Mouse (Mus musculus) liver (tissue): ENCODE data around the gene Ptprt.

ENCODE experiments used
- DNase-seq: peaks from one replicate; pipeline ENCODE4 v3.0.0-alpha.2; 2020; ENCODE audit warnings: mixed read lengths

Gene Ptprt

DNA sequence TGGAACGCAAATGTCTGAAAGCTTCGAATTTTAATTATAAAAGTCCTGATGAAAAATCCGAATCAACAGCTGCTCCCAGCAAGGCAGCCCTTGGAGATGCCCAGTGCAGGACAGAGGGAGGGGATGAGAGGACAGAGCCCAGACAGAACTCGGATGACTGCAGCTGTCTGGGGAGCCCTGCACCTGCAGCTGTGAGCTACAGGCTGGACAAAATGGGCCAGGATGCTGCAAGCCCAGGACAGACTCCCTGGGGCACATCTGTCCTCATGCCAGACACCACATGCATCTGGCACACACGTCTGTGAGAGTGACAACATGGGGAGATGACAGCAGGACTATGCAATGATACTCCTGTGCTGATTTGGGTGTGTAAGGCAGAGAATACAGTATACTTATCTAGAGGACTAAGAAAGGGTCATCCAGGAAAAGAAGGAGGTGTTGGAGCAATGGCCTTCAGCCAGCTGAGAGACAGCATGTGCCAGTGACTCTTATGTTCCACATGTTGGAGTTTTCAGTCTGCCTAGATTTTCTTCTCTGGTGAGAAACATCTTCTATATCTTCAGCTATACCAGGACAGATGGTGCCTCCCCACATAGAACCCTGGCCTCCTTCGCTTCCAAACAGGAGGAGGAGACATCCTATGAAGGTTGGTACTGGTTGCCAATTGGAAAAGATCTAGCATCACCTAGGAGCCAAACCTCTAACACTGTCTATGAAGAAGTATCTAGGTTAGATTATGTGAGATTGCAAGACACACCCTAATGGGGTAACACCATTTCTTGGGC is 259.4 kb downstream of the Ptprt start:
- DNase-seq, result no peak

DNA sequence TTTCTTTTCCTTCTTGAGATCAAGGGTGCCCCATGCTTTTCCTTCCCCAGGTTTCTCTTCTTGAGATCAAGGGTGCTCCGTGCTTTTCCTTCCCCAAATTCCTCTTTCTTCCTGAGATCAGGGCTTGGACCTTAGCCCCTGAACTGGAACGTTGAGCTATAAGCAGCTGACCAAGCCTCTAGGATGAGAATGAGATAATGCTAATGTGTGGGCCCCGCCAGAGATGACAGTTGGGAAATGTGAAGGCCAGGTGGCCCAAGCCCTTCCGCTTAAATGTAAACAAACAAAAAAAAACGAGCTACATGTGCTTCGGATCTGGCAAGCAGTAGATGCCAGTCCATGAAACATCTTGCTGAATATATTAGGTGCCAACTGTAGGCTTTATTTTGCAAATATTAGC is 266.3 kb downstream of the Ptprt start:
- no peak for DNase-seq

DNA sequence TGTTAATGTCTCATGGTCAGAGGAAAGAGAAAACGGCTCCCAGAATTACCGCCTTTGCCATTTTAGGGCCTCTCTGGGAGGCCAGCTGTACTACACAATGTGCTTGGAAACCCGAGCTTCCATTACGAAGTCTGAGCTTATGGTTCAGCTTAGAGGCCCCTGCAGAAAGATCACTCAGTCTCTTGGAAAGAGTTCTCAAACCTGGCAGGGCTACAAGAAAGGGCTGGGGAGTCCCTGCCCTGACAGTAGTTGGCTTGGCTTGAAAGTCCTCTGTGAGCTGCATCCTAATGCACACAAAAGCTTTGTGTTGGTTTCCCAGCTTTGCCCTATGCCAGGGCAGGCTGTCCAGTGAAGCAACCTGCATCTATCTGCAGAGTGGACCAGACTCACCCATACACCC is 269.1 kb downstream of the Ptprt start:
- no peak for DNase-seq

DNA sequence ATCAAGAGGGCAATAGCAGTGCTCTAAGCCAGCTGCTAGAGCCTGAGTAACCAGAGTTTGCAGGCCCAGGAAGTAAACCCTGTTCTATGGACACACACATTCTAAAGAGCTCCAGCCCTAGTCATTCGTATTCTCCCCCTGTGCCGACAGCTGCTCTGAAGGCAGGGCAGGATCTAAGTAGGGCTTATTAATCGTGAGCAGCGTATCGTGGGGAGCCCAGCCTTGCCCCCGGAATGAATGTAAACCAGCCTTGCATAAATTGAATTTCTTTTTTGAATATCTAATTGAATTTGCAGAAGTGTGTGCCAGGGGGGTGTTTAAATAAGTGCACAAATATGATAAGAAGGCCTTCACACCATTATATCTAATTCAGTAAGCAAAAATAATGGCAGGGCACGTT is 283.6 kb downstream of the Ptprt start:
- DNase-seq, result no peak

DNA sequence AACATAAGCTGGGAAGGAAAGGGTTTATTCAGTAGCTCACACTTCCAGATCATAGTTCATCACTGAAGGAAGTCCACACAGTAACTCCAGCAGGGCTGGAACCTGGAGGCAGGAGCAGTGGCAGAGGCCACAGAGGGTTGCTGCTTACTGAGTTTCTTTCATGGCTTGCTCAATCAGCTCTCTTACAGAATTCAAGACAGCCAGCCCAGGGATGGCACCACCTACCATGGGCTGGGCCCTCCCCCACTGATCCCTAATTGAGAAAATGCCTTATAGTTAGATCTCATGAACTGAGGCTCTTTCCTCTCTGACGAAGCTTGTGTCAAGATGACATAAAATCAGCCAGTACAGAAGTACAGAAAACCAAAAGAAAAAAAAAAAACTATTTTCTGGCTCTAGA is 311.9 kb downstream of the Ptprt start:
- DNase-seq, result no peak

DNA sequence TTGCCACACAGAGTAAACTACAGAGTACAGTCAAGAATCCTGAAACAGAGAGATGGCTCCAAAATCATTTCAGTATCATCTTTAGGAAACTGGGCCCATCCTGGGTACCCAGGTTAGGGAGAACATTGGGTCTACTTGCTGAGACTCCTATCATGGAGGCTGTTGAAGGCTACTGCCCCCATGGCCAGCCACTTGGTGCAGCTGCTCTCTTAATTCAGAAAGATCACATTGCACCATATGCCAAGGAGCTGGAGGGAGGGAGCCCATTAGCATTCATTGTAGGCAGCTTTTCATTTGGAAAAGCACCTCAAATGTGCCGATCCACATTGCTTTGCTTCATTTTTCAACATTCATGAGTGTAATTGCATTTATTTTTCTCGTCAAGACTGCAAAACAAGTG is 319.1 kb downstream of the Ptprt start:
- DNase-seq, result no peak

DNA sequence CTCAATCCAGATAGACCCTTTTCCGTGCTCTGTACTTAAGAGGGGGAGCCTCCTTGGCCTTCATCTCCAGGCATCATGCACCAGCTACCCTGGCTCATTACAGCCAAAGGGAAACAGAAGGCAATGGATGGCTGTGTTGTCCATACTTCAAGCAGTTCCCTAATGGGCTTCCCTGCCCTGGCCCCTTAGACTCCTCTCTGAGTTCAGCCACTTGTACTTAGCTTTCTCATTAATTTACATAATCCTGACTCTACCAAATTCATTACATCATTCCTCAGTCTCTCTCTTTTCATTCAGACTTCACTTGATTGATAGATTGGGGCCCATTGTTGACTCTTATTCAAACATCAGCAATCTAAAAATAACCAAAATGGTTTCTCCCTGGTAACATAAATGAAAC is 320.7 kb downstream of the Ptprt start:
- no peak for DNase-seq

DNA sequence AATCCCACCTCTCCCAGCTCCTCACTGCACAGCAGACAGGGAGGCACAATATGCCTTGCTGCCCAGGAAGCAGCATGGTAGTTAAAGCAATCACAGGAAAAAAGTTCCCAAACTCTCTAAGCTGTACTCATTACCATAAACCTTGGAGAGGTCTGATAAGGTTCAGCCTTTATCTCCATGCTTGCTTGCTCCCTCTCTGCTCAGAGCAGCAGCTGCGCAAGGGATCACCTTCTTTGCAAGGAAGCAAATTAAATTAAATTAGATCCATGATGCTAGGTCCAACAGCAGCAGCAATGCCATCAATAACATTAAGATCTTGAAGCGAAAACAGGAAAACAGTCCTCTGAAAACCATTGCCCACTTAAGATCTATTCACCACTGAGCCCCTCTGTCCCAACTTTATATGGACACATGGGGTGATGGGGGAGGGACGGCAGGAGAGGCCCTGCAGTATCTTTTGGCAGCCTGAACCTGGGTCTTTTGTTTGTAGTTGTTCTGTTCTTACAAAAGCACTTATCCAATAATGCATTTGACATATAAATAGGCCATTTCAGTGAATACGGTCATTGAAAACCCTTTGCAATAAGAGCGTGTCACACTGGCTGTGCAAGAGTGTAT is 328.8 kb downstream of the Ptprt start:
- no peak for DNase-seq

DNA sequence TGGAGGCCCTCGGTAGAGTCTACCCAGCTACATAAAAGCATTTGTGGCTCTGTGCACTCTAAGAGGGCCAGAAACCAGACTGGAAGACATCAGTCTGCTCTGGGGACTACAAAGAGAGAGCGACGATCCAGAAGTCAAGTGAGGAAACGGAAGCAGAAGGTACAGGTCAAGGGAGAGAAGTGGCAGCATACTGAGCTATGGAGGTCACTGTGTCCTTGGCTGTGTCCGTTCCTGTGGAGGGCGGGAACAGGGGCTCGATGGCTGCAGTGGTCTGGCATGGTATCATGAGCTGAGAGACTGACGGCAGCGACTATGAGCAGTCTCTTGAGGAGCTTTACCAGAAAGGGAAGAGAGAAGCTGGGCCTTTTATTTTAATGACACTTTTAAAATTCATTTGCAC is 331.5 kb downstream of the Ptprt start:
- no peak for DNase-seq

DNA sequence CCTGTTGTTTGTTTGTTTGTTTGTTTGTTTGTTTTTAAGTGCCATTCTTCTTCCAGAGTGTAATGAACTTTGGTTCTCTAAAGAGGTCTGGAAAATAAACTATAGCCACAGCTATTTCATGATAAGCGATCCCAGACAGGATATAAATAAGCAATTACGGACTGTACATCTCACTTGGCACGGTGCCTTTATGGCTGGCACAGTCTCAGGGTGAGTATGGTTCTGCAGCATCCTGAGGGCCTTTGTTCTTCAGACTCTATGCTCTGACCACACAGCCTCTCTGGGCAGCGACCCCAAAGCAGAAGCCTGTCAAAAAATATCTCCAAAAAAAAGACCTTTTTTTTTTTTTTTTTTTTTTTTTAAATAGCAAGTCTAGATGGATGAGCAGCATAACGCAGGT is 338.5 kb downstream of the Ptprt start:
- no peak for DNase-seq

DNA sequence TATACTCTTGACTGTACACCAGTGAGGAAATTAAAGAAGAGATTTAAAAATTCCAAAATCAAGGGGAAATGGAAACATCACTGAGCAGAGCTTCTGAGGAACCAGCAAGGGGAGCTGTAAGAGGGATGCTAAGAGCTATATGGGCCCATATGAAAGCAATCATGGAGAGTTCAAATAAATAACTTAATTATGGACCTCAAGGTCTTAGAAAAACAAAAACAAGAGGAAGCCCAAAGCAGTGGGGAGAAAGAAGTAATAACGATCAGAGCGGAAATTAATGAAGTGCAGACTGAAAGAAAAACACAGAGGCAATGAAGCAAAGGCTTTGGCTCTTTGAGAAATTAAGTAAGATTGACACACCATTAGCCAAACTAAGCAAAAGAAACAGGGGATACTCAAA is 353.0 kb downstream of the Ptprt start:
- DNase-seq, result no peak

DNA sequence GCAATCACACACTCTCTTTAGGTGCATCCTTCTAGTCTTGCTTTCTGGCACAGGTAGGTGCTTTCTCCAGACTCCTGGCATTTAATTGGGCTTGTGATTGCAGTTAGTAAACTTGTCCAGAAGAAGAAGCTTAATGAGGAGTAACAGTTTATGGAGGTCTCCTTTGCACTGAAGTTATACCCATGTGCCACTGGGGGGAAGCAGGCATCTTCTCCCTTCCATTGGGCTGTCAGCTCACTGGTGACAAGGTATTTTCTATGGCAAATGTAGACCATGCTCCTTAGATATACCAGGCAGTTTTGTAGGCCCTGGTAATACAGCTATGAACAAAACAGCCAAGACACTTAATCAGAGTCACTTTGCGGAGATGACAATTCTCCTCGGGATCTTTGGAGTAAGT is 366.9 kb downstream of the Ptprt start:
- DNase-seq, result no peak

DNA sequence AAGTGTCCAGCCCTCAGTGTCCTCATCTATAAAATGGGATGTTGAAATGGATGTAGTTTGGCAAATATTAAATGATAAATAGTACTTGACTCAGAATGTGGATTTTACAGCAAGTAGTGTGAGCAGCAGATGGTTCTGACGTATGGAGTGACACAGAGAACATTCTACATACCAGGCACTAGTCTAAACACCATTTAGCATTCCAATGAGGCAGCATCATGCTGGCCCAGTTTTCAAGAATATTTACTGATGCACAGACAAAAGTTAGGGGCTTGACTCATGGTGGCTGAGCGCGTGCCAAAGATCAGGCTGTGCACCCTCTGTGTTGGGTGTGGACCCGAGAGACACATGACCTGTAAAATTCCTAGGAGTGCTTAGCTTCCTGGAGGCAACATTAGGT is 378.3 kb downstream of the Ptprt start:
- no peak for DNase-seq

DNA sequence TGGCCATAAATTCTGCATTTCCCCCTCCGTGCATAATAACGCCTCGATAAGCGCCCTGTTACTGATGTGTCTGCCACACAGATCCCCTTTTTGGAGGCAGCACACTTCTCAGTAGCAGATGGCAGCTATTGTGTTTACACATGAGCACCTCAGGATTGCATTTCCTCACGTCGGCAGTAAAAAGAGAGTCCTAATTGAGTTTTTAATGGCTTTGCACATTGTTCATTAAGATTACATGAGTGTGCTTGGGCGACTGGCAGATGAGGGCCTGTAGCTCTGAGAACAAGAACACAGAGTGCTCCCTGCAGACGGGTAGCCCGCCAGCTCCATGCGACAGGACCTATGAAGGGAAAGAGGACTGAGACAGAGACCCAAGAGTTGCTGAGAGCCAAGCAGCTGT is 378.8 kb downstream of the Ptprt start:
- DNase-seq, result no peak

DNA sequence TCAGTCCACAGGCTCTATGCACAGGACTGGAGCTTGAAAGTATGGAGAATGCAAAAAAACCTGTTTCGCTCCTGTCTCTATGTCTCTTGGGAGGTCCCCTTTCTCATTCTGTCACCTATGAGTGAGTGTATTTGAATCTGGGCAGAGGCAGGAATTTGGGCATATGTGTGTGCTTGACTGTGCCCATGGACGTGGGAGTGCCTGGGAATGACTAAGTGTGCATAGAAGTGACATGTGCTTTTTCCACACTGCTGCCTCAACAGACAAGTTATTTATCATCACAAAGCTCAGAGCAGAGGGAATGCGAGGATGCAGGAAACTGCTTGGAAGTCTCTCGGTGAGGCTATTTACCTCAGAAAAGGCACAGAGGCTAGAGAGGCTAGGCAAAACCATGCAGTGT is 387.1 kb downstream of the Ptprt start:
- no peak for DNase-seq

DNA sequence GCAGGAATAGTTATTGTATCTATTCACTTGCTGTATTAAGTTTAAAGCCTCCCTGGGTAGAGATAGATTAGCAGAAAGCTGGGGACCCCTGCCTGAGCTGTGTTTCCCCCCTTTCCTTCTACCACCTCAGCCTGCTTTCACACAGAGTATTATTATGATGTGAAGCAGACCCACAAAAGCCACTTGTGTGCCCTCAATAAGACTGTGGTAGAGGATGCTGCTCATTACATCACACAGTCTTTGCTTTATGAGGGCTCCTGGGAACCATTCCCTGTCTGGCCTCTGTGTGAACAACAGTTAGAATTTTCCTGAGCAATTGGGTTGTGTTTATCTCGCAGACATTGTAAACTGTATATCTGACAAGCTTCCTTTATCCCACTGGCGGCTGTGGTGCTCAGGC is 409.7 kb downstream of the Ptprt start:
- no peak for DNase-seq

DNA sequence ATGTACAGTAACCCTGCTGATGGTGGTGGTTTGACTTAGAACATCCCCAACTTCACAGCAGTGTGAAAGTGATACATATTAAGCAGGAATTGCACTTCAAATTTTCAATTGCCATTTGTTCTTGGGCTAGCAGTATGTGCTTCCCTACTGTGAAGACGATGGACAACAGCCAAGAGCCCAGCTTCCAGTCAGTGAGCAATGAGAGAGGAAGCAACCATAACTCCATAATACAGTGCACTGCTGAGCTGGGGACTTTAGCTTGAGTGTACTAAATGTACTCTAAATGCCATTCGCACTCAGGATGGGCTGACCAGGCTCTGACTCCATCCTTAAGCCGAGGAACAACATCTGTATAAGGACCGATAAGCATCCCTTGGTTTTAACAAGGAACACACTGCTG is 412.7 kb downstream of the Ptprt start:
- no peak for DNase-seq

DNA sequence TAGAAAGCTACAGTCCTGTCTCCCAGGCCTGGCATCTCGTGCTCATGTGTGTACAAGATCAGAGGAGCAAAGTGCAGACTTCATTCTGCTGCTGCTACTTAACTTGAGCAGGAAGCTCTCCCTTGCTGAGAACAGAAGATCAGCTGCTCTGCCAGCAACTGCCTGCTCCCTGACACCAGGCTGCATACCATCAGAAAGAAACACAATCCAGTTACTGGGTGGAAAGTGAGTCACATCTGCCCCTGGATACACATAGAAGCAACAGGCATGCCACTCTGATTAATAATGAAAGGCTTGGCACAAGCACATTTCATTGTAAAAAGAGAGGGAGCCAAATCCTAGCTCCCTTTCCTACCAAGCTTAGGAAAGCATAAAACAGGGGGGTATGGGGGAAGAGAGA is 438.5 kb downstream of the Ptprt start:
- DNase-seq, result no peak

DNA sequence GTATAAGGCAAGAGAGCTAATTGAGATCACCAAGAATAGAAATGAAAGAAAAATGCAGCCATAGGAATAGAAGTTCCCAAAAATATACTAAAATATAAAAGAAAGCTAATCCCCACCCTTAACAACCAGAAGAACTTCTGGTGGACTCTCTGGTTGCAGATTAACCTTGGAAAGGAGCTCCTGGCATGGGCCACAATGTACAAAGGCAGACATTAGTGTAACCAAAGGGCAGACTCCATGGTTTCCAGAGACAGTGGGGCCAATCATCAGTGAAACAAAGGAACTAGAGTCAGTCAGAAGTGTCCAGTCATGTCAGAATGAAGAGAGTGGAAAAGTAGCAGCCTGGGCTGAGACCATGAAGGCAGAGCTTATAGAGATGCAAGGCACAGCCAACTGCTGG is 440.4 kb downstream of the Ptprt start:
- no peak for DNase-seq

DNA sequence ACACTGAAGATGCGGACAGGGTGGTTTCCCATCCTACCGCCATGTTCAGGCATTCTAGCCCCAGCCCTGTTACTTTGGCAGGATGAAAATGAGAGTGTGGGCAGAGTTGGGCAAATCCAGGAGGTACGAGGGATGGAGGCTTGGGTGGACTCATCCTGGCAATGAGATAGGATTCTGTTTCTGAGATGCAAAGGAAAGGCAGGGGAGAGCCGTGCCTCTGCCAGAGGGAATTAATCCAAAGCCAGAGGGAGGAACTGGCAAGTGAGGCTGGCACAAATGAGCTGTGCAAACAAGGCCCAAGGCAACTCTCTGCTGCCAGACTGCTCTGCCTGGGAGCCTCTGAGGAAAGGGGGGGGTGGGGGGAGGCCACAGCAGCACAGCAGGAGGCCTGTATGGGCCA is 441.4 kb downstream of the Ptprt start:
- no peak for DNase-seq

DNA sequence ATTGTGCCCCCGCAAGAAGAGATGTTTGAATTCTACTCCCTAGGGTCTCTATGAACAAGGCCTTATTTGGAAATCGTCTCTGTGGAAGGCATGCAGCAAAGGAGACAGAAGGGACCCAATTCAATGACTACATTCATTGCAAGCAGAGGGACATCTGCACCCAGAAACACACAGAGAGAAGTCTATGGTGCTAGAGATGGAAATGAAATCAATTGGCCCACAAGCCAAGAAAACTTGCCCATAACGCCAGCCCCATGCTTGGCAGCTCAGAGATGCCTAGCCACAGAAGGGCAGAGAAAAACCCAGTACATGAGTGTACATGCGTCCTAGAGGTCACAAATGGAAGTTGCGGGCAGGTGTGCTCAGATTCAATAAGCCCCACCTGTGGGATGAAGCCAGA is 443.1 kb downstream of the Ptprt start:
- DNase-seq, result no peak

DNA sequence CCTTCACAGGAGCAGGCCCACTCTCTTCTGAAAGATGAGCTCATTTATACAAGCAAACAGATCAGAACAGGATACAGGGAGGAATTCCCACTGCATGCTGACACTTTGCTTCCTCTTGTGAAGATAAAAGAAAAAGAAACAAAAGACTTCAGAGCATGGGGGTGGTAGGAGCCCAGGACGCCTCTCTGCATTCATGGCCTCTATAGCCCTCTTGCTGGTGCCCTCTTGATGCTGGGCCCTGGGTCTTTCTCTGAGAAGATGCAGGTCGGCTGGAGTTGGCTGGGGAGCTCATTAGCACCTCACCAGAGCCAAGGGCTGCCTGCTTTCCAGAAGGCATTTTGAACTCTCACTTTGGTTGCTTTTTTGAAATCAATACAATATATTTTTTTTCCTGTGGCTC is 448.6 kb downstream of the Ptprt start:
- DNase-seq, result no peak

DNA sequence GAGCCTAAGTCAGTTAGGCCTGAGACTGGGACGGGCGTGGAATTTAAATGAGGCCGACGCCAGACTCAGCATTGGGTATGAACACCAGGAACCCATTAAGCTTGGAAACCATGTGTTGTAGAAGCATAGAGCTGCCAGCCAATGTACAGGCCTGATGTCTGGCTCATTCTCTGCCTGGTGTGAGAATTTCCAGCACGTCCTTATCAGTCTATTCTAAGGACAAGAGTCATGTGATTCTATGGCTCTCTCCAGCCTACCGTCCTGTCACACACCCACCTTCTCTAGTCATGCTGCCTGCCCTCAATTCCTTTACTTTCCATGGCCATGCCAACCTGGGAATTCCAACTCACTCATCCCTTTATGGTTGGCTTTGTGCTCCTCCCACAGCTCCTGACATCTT is 450.4 kb downstream of the Ptprt start:
- no peak for DNase-seq

DNA sequence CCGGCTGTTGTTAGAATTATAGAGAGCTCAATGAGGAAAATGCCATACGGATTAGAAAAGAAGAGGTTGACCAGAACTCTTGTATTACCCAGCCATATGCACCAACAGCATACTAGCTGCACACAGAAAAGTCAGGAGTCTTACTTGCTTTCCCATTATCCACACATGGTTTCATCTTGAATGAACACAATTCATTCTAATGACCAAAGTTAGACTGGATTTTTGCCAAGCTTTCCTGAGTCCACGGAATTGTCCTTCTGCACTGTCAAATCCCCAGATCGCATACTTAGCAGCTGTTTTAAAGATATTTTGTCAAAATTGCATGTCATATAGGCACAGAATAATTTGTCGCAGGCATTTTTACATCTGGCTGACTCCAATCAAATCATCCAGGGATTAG is 463.6 kb downstream of the Ptprt start:
- DNase-seq, result no peak
